Mouse (Mus musculus) midbrain, embryonic 11.5 days (tissue): ENCODE data around the gene Esyt2. TPM values are rescaled to one million over a fixed set of nuclear protein-coding genes. Genes with fewer than 3 reads are reported as not detected.
A peak's percentile ranks its signal among the peaks of the same experiment; 100 is the strongest.

Experiments used
- ATAC-seq: fragments of 200-750 bp; cut with Nextera tagmentation; 2 replicates; pipeline ENCODE4 v1.8.0; 2017; ENCODE audit warnings: moderate TSS enrichment, moderate library complexity; ENCODE audit not compliant: low FRiP score
- DNase-seq: peaks from one replicate; pipeline ENCODE4 v3.0.0; 2015; ENCODE audit warnings: low spot score; ENCODE audit errors: missing footprints
- H3K27ac ChIP-seq: fragments of 300-500 bp; sonication (generic); 2 replicates; pipeline ENCODE4 v1.5.1; 2014; ENCODE audit warnings: low read depth, low read length
- H3K27me3 ChIP-seq: fragments of 300-500 bp; sonication (generic); 2 replicates; pipeline ENCODE4 v1.6.1; 2014; ENCODE audit warnings: mild to moderate bottlenecking, low read length, moderate library complexity, mixed read lengths; ENCODE audit not compliant: control insufficient read depth, insufficient read depth
- H3K36me3 ChIP-seq: fragments of 300-500 bp; sonication (generic); 2 replicates; pipeline ENCODE4 v1.6.1; 2014; ENCODE audit warnings: mild to moderate bottlenecking, low read length, moderate library complexity, mixed read lengths; ENCODE audit not compliant: control insufficient read depth, insufficient read depth
- H3K4me1 ChIP-seq: fragments of 300-500 bp; sonication (generic); 2 replicates; pipeline ENCODE4 v1.6.1; 2014; ENCODE audit warnings: low read length; ENCODE audit not compliant: control insufficient read depth, insufficient read depth
- H3K4me2 ChIP-seq: fragments of 300-500 bp; sonication (generic); 2 replicates; pipeline ENCODE4 v1.6.1; 2014; ENCODE audit warnings: mild to moderate bottlenecking, moderate library complexity
- H3K4me3 ChIP-seq: fragments of 300-500 bp; sonication (generic); 2 replicates; pipeline ENCODE4 v1.5.1; 2014; ENCODE audit warnings: low read depth, low read length
- H3K9ac ChIP-seq: fragments of 300-500 bp; sonication (generic); 2 replicates; pipeline ENCODE4 v1.6.1; 2014; ENCODE audit warnings: low read length
- H3K9me3 ChIP-seq: fragments of 300-500 bp; sonication (generic); 2 replicates; pipeline ENCODE4 v1.6.1; 2016; ENCODE audit warnings: low read length; ENCODE audit not compliant: control insufficient read depth
- WGBS: fragments of 180-500 bp; shearing (Covaris S2); extraction: QIAGEN DNeasy Blood & Tissue Kit; methylation state at CpG from one replicate; pipeline ENCODE4 v1.1.7; 2014; 5-methylcytosine and 5-hydroxymethylcytosine counted together
- polyA plus RNA-seq: library from polyadenylated mRNA; unstranded; fragments of >200 nt; fragmentation: Nextera tagmentation; extraction: Ambion mirVana; gene quantifications from 2 replicates; pipeline ENCODE4 v1.2.1, GENCODE M21; 2014

The Esyt2 gene
- polyA plus RNA-seq, 1 experiment from 2014 or later: 17.8 TPM

DNA sequence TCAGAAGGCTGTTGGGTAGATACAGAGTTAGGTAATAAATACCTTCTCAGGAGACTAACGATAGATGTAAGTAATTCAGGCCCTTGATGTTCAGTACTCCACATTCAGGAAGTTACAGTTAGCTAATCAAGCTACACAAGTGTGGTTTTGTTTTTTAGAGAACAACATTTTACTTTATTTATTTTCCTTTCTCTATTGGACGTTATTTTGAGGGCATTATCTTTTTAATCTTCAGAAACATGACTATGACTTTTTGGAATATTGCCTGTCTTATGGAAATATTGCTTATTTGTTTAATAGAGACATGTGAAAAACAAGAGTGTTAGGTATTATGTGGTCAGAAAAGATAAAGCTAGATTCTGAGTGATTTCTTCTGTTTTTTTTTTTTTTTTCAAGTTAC lies 12.2 kb downstream of the Esyt2 start:
- Histone ChIP-seq H3K27ac (no peak overlapping the region), H3K9ac (no peak overlapping the region), H3K36me3 (no peaks in the 10 kb centered on the region), H3K4me2 (no peak overlapping the region), H3K4me1 (no peaks in the 10 kb centered on the region), H3K9me3 (no peaks in the 10 kb centered on the region), H3K27me3 (no peaks in the 10 kb centered on the region), H3K4me3 (no peak overlapping the region)
- no peak for DNase-seq
- 87% methylated on average over 2 of the region's 2 CpGs for WGBS
- ATAC-seq: no peak

DNA sequence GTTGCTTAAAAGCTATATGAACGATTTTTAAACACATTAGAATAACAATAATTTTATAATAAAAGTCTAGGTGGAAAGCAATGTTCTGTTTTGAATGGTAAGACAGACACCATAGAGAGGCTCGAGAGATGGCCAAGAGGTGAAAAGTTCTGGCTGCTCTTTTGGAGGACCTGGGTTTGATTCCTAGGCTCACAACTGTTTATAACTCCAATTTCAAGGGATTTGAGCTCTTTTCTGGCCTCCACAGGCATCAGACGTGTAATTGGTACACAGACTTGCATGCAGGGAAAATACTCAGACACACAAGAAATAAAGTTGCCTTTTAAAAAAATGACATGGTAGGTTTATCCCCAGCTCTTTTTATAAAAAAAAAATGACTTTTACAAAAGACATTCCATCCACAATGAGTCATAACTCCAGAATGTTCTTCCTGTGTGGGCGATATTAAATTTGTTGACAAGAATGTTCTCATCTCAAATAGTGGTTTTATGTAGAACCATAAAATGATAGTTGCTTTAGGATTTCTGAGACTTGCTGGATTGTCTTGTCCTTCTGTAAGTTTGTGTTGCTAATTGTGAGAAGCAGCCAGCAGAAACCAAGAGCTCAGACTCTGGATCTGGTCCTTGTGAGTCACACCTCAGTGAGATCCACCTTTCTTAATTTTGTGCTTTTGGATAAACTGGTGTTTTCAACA lies 12.8 kb downstream of the Esyt2 start:
- Histone ChIP-seq H3K4me1 (no peaks in the 10 kb centered on the region), H3K9ac (no peak overlapping the region), H3K27ac (no peak overlapping the region), H3K9me3 (no peaks in the 10 kb centered on the region), H3K27me3 (no peaks in the 10 kb centered on the region), H3K4me2 (no peak overlapping the region), H3K36me3 (no peaks in the 10 kb centered on the region), H3K4me3 (no peak overlapping the region)
- ATAC-seq: no peak
- DNase-seq: peak; percentile 54
- WGBS: 80% methylated on average over 4 of the region's 4 CpGs

DNA sequence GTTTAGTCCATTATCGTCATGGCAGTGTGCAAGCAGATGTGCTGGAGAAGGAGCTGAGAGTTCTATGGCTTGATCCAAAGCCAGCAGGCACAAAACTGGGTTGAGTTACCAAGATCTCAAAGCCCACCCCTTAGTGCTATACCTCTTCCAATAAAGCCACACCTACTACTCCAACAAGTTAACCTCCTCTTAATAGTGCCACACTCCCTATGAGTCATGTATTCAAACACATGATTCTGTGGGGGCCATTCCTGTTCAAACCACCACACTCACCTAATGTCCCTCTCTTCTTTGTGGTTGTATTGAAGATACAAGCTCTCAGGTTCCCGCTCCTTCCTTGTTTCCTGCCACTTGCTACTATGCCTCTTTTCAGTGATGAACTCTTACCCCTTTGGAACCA lies 18.9 kb downstream of the Esyt2 start:
- Histone ChIP-seq H3K27me3 (no peaks in the 10 kb centered on the region), H3K4me1 (no peaks in the 10 kb centered on the region), H3K27ac (no peak overlapping the region), H3K4me3 (no peak overlapping the region), H3K36me3 (no peaks in the 10 kb centered on the region), H3K9me3 (no peaks in the 10 kb centered on the region), H3K4me2 (no peak overlapping the region), H3K9ac (no peak overlapping the region)
- ATAC-seq (no peak), DNase-seq (no peak)
- WGBS: 95% methylated on average over 2 of the region's 2 CpGs

DNA sequence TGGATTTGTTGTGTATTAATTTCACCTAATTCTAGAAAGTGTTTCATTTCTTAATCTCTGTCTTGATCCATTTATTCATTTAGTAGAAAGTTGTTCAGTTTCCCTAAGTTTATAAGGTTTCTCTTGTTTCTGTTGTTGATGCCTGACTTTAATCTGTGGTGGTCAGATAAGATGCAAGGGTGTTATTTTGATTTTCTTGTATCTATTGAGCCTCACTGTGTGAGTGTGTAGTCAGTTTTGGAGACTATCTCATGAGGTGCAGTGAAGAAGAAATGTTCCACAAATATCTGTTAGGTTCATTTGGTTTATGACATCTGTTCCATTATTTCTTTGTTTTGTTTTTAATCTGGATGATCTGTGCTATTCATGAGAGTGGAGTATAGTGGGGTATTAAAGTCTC lies 21.2 kb downstream of the Esyt2 start:
- Histone ChIP-seq H3K4me2 (no peak overlapping the region), H3K4me1 (no peaks in the 10 kb centered on the region), H3K27ac (no peak overlapping the region), H3K4me3 (no peak overlapping the region), H3K9me3 (no peaks in the 10 kb centered on the region), H3K36me3 (no peaks in the 10 kb centered on the region), H3K27me3 (no peaks in the 10 kb centered on the region), H3K9ac (no peak overlapping the region)
- DNase-seq (no peak), ATAC-seq (no peak)

DNA sequence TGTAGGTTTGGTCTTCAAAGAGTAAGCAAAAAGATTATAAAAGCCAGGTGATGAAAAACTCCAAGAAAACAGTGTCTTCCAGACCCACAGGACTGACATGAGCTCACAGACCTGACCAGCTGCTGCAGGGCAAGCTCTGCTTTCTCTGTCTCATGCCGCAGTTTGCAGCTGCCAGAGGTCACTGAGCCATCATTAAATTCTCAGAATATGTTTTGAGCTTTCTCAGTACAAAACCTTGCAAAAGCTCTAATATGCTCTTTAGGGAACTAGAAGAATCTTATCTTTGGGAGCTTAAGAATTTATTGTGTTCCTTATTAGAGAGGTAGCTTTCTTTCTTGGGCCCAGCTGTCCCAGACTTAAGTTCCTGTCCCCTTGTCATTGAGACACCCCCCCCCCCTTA lies 25.0 kb downstream of the Esyt2 start:
- H3K4me2 ChIP-seq: no peak overlapping the region
- no peaks in the 10 kb centered on the region for H3K27me3 ChIP-seq
- no peaks in the 10 kb centered on the region for H3K36me3 ChIP-seq
- no peak for ATAC-seq
- WGBS: 85% methylated on average over 1 of the region's 1 CpGs
- no peak for DNase-seq
- H3K4me3 ChIP-seq: no peak overlapping the region
- H3K9me3 ChIP-seq: no peaks in the 10 kb centered on the region
- H3K4me1 ChIP-seq: no peaks in the 10 kb centered on the region
- no peak overlapping the region for H3K27ac ChIP-seq
- no peak overlapping the region for H3K9ac ChIP-seq

DNA sequence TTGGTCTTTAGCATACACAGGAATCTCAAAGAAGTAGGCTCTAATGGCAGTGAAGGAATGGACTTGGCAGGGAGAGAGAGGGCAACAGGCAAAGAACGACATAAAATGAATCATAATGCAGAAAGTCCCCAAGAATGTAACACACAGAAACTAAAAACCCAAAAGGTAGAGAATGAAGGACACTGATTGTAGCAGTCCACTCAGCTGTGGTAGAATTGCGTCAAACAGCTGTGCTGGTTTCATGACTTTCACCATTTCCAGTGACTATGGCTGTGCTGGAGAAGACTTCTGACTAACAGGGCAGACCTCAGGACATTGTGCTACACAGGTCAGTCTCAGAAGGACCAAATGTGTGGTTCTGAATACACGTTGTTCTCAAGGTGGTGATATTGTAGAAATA lies 26.9 kb downstream of the Esyt2 start:
- DNase-seq: no peak
- no peaks in the 10 kb centered on the region for H3K27me3 ChIP-seq
- no peak for ATAC-seq
- H3K9me3 ChIP-seq: no peaks in the 10 kb centered on the region
- H3K27ac ChIP-seq: no peak overlapping the region
- whole genome bisulfite sequencing: 86% methylated on average over 3 of the region's 3 CpGs
- no peak overlapping the region for H3K4me2 ChIP-seq
- no peaks in the 10 kb centered on the region for H3K36me3 ChIP-seq
- no peak overlapping the region for H3K4me3 ChIP-seq
- H3K4me1 ChIP-seq: no peaks in the 10 kb centered on the region
- H3K9ac ChIP-seq: no peak overlapping the region

DNA sequence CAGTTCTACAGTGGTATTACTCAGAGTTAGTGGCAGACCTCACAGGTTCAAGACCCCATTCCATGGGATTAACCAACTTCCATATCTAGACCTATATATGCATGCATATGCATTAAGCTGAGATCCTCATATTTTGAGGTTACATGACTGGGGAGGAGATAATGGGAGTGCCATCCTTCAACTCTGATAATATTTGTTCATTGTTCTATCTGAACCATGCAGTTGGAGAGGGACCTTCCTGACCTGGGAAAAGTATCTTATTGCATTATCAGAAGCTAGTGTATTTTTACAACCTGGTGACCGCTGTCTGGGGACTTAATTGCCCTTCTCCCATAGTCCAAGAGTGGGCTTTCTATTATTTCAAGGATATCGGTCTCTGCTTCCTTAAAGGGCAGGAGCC lies 27.6 kb downstream of the Esyt2 start:
- WGBS: 92% methylated on average over 2 of the region's 2 CpGs
- Histone ChIP-seq H3K4me1 (no peaks in the 10 kb centered on the region), H3K27me3 (no peaks in the 10 kb centered on the region), H3K9me3 (no peaks in the 10 kb centered on the region), H3K4me2 (no peak overlapping the region), H3K4me3 (no peak overlapping the region), H3K36me3 (no peaks in the 10 kb centered on the region), H3K9ac (no peak overlapping the region), H3K27ac (no peak overlapping the region)
- DNase-seq: no peak
- ATAC-seq: no peak

DNA sequence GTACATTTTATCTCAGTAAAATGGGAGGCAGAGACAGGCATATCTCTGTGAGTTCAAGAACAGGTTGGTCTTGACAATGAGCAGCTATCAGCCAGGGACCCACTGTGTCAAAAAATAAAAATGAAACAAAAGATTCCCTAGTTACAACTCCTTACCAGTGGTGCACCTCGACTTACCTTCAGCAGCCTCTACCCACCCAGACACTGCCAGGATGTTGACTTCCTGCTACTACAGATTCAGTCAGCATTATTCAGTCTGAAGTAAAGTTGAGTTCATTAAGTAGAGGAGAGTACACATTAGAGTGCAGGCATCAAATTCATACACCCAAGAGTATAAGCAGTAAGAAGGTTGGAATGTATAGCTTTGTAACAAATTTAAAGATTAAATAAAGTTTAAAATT lies 32.8 kb downstream of the Esyt2 start:
- Histone ChIP-seq H3K36me3 (no peaks in the 10 kb centered on the region), H3K4me3 (no peak overlapping the region), H3K4me1 (no peaks in the 10 kb centered on the region), H3K4me2 (no peak overlapping the region), H3K9me3 (no peaks in the 10 kb centered on the region), H3K9ac (no peak overlapping the region), H3K27me3 (no peaks in the 10 kb centered on the region), H3K27ac (no peak overlapping the region)
- ATAC-seq (no peak), DNase-seq (no peak)
- 97% methylated on average over 1 of the region's 1 CpGs for WGBS

DNA sequence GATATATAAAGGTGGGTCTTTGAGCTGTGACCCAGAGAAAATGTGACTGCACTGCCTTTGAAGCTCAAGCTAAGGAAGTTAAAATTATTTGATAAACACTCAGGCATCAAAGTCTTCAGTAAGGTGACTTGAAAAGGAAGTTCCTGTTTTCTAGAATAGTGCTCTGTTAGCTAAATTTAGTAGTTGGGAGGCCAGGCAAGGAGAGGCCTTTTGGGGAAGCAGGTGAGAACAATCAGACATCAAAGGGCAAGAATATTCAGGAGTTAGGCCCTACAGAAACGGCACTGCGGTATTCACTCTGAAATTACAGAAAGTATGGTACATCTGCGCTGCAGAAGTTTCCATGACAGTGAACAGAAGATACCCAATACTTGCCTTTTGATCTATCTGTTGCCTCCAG lies 34.5 kb downstream of the Esyt2 start:
- DNase-seq (no peak), ATAC-seq (no peak)
- no peaks in the 10 kb centered on the region for H3K9me3 ChIP-seq
- H3K4me3 ChIP-seq: no peak overlapping the region
- H3K27ac ChIP-seq: no peak overlapping the region
- WGBS: 95% methylated on average over 3 of the region's 3 CpGs
- no peaks in the 10 kb centered on the region for H3K27me3 ChIP-seq
- no peaks in the 10 kb centered on the region for H3K36me3 ChIP-seq
- H3K9ac ChIP-seq: no peak overlapping the region
- H3K4me1 ChIP-seq: no peaks in the 10 kb centered on the region
- H3K4me2 ChIP-seq: no peak overlapping the region

DNA sequence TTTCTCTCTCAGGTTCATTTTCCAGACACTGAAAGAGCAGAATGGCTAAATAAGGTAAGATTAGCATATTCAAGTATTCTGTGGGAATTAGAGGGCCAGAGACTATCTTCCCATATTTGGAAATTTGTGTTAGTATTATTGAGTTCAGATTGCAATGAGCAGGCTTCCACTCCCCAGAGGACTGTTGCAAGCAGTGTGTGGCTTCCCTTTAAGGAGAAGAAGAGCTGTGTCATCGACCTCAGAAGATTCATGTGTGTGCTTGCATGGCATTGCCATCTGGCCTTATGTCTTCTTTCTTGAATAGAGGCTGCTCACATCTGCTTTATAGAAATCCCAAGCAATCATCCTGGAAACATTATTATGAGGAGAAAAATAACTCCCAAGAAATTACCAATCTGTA lies 36.8 kb downstream of the Esyt2 start:
- no peaks in the 10 kb centered on the region for H3K27me3 ChIP-seq
- no peak overlapping the region for H3K4me2 ChIP-seq
- H3K36me3 ChIP-seq: no peaks in the 10 kb centered on the region
- H3K27ac ChIP-seq: no peak overlapping the region
- no peaks in the 10 kb centered on the region for H3K4me1 ChIP-seq
- H3K9me3 ChIP-seq: no peaks in the 10 kb centered on the region
- no peak for DNase-seq
- no peak overlapping the region for H3K4me3 ChIP-seq
- H3K9ac ChIP-seq: no peak overlapping the region
- 85% methylated on average over 1 of the region's 1 CpGs for WGBS
- no peak for ATAC-seq
